Mouse (Mus musculus) adrenal gland, postnatal 4 days (tissue): ENCODE results near the gene Ercc2. TPM values are rescaled to one million over a fixed set of nuclear protein-coding genes. Genes with fewer than 3 reads are reported as not detected.

Experiments used
- DNase-seq, 2 experiments: peaks; one replicate each; pipeline ENCODE4 v3.0.0; 2021 to 2022; ENCODE audit warnings: low spot score in 2 of 2, mixed read lengths in 2 of 2
- microRNA-seq: library from miRNA; unstranded; fragments of <30 nt; microRNA quantifications from one replicate; pipeline ENCODE4 v1.2.0, GENCODE M21; 2021
- total RNA-seq, 2 experiments: library from RNA; stranded (reverse); gene quantifications; 2 replicates each; pipeline ENCODE4 v1.2.3; 2021

The Ercc2 gene
- total RNA-seq, 2 experiments from 2014 or later = 39.6 to 41.6 TPM

- no peak for DNase-seq
These were observed 63.0 kb downstream of the Ercc2 start for GRCm38 (mm10) chr7:19444801-19445200.

Small RNAs within 50 kb of the gene (microRNA-seq; reads per million reads assigned to microRNA genes)
- not detected for gene Mir343

Other genes starting within 250 kb of the Ercc2 start
- gene Qpctl, start 232.7 kb upstream of the Ercc2 start, total RNA-seq = 10 to 100 TPM; 16.1 TPM
- 100 to 1,000 TPM; 111 to 116 TPM for gene Snrpd2, start 232.3 kb upstream of the Ercc2 start, total RNA-seq
- 1 to 10 TPM; 1.9 to 2.5 TPM for gene Gipr, start 215.9 kb upstream of the Ercc2 start, total RNA-seq
- 10 to 100 TPM; 44.8 to 46.7 TPM for gene Eml2, start 205.6 kb upstream of the Ercc2 start, total RNA-seq
- 1 to 10 TPM; 4.5 to 4.8 TPM for gene Gpr4, start 169.5 kb upstream of the Ercc2 start, total RNA-seq
- gene Opa3, start 153.7 kb upstream of the Ercc2 start, total RNA-seq = 10 to 100 TPM; 23.6 to 24.1 TPM
- gene Vasp, start 110.2 kb upstream of the Ercc2 start, total RNA-seq = 10 to 100 TPM; 83.7 to 89.3 TPM
- gene Ppm1n, start 101.9 kb upstream of the Ercc2 start, total RNA-seq = under 1 TPM in 1 of 2 experiments, not detected in 1; 0.39 TPM
- 10 to 100 TPM; 19.3 to 28.8 TPM for gene Rtn2, start 99.4 kb upstream of the Ercc2 start, total RNA-seq
- gene Fosb, start 72.0 kb upstream of the Ercc2 start, total RNA-seq = under 1 TPM; 0.85 to 0.98 TPM
- 10 to 100 TPM; 38.6 to 45.2 TPM for gene Ercc1, start 37.2 kb upstream of the Ercc2 start, total RNA-seq
- 10 to 100 TPM; 14.1 to 16.1 TPM for gene Cd3eap, start 22.5 kb upstream of the Ercc2 start, total RNA-seq
- gene Ppp1r13l, start 22.3 kb upstream of the Ercc2 start, total RNA-seq = 1 to 10 TPM; 9.1 to 9.6 TPM
- 1 to 10 TPM; 2.6 to 3.9 TPM for gene Klc3, start 22.1 kb downstream of the Ercc2 start, total RNA-seq
- gene Ckm, start 22.8 kb downstream of the Ercc2 start, total RNA-seq = 100 to 1,000 TPM; 103 to 234 TPM
- gene Mark4, start 76.8 kb downstream of the Ercc2 start, total RNA-seq = 10 to 100 TPM; 47.7 to 51.6 TPM
- 10 to 100 TPM; 26.7 to 28.7 TPM for gene Exoc3l2, start 81.3 kb downstream of the Ercc2 start, total RNA-seq
- gene Bloc1s3, start 126.4 kb downstream of the Ercc2 start, total RNA-seq = 1 to 10 TPM; 7.7 to 8.1 TPM
- 10 to 100 TPM; 67.0 to 76.7 TPM for gene Trappc6a, start 126.4 kb downstream of the Ercc2 start, total RNA-seq
- gene Nkpd1, start 135.8 kb downstream of the Ercc2 start, total RNA-seq = under 1 TPM; 0.17 to 0.28 TPM
- 10 to 100 TPM; 66.7 to 67.1 TPM for gene Ppp1r37, start 181.1 kb downstream of the Ercc2 start, total RNA-seq
- gene Zfp296, start 195.3 kb downstream of the Ercc2 start, total RNA-seq = under 1 TPM; 0.25 to 0.39 TPM
- gene Gemin7, start 195.6 kb downstream of the Ercc2 start, total RNA-seq = 10 to 100 TPM; 67.0 to 68.8 TPM
- 10 to 100 TPM; 74.3 to 79.6 TPM for gene Clasrp, start 222.5 kb downstream of the Ercc2 start, total RNA-seq
- gene Relb, start 247.4 kb downstream of the Ercc2 start, total RNA-seq = 10 to 100 TPM; 22.3 to 23.8 TPM